Mouse (Mus musculus): Measurements from ENCODE around the gene Kifap3.
"Not testable (repeated sequence)": the region's sequence is repeated elsewhere in the genome, so short reads cannot be mapped to it uniquely, and the experiment has no call there.

The Kifap3 gene

GRCm38 (mm10) chr1:163779336-163780115 lies at the start of gene Kifap3:
Gene Kifap3, plus strand, starts transcription at chr1:163779583.
- DNase-seq (ENCODE audit: low spot score) = peak; percentile 93

GRCm38 (mm10) chr1:163731166-163731565 lies 48.2 kb upstream of the Kifap3 start:
- DNase-seq (ENCODE audit: low spot score) = not testable (repeated sequence)

- no peak for DNase-seq (ENCODE audit: low spot score)
These were observed 42.7 kb upstream of the Kifap3 start for GRCm38 (mm10) chr1:163736441-163737238.

GRCm38 (mm10) chr1:163737239-163737533 lies 42.2 kb upstream of the Kifap3 start:
- DNase-seq (ENCODE audit: low spot score) = no peak

GRCm38 (mm10) chr1:163751360-163751992 lies 27.9 kb upstream of the Kifap3 start:
- DNase-seq (ENCODE audit: low spot score) = no peak

GRCm38 (mm10) chr1:163757462-163758207 lies 21.7 kb upstream of the Kifap3 start:
- no peak for DNase-seq (ENCODE audit: low spot score)

- DNase-seq (ENCODE audit: low spot score) = not testable (repeated sequence)
These were observed 4.2 kb downstream of the Kifap3 start for GRCm38 (mm10) chr1:163783577-163783976.

- DNase-seq (ENCODE audit: low spot score) = no peak
These were observed 42.0 kb downstream of the Kifap3 start for GRCm38 (mm10) chr1:163821365-163821764.

- DNase-seq (ENCODE audit: low spot score) = no peak
These were observed 50.1 kb downstream of the Kifap3 start for GRCm38 (mm10) chr1:163829482-163829881.

- no peak for DNase-seq (ENCODE audit: low spot score)
These were observed 54.7 kb downstream of the Kifap3 start for GRCm38 (mm10) chr1:163834066-163834465.

- DNase-seq (ENCODE audit: low spot score) = no peak
These were observed 55.7 kb downstream of the Kifap3 start for GRCm38 (mm10) chr1:163835062-163835461.

GRCm38 (mm10) chr1:163838482-163838881 lies 59.1 kb downstream of the Kifap3 start:
- DNase-seq (ENCODE audit: low spot score) = not testable (repeated sequence)

GRCm38 (mm10) chr1:163840555-163840954 lies 61.2 kb downstream of the Kifap3 start:
- DNase-seq (ENCODE audit: low spot score) = no peak

- DNase-seq (ENCODE audit: low spot score) = no peak
These were observed 62.9 kb downstream of the Kifap3 start for GRCm38 (mm10) chr1:163842238-163842637.

- no peak for DNase-seq (ENCODE audit: low spot score)
These were observed 64.5 kb downstream of the Kifap3 start for GRCm38 (mm10) chr1:163843899-163844298.

- no peak for DNase-seq (ENCODE audit: low spot score)
These were observed 73.6 kb downstream of the Kifap3 start for GRCm38 (mm10) chr1:163852884-163853560.

GRCm38 (mm10) chr1:163858420-163858819 lies 79.0 kb downstream of the Kifap3 start:
- no peak for DNase-seq (ENCODE audit: low spot score)

- DNase-seq (ENCODE audit: low spot score) = no peak
These were observed 82.2 kb downstream of the Kifap3 start for GRCm38 (mm10) chr1:163861538-163861937.

- no peak for DNase-seq (ENCODE audit: low spot score)
These were observed 93.8 kb downstream of the Kifap3 start for GRCm38 (mm10) chr1:163873158-163873557.

GRCm38 (mm10) chr1:163889629-163890028 lies 110.2 kb downstream of the Kifap3 start:
- no peak for DNase-seq (ENCODE audit: low spot score)

- no peak for DNase-seq (ENCODE audit: low spot score)
These were observed 113.9 kb downstream of the Kifap3 start for GRCm38 (mm10) chr1:163893294-163893693.
